Mouse (Mus musculus) lung, adult 2 months (tissue): ENCODE results near the gene Sh3bp5. TPM values are rescaled to one million over a fixed set of nuclear protein-coding genes. Genes with fewer than 3 reads are reported as not detected.

Source experiments
- DNase-seq: peaks from one replicate; pipeline ENCODE4 v3.0.0; 2022
- H3K4me1 ChIP-seq: fragments of 200-500 bp; 2 replicates; pipeline ENCODE4 v1.6.1; 2011; ENCODE audit warnings: low read length; ENCODE audit not compliant: control insufficient read depth, insufficient read depth
- H3K4me3 ChIP-seq: fragments of 200-500 bp; replicated peaks from 2 replicates; pipeline ENCODE3; 2011; ENCODE audit warnings: low read depth, mild to moderate bottlenecking, control low read depth, low read length; ENCODE audit errors: extremely low read depth
- CTCF ChIP-seq: fragments of 200-500 bp; IDR thresholded peaks from 2 replicates; pipeline ENCODE4 v1.5.1; 2011; ENCODE audit warnings: mild to moderate bottlenecking, low read length, control low read depth; ENCODE audit not compliant: insufficient read depth
- POLR2A ChIP-seq: fragments of 200-500 bp; IDR thresholded peaks from 2 replicates; pipeline ENCODE4 v1.6.1; 2011; ENCODE audit warnings: low read depth, mild to moderate bottlenecking, control low read depth, low read length, borderline replicate concordance; ENCODE audit errors: extremely low read depth
- WGBS: fragments of 180-500 bp; shearing (Covaris S2); methylation state at CpG from one replicate; pipeline ENCODE4 v1.1.7; 2018; 5-methylcytosine and 5-hydroxymethylcytosine counted together
- polyA plus RNA-seq: library from polyadenylated mRNA; depleted of rRNA; stranded (reverse); fragments of >200 nt; gene quantifications from 2 replicates; pipeline ENCODE4 v1.2.3, GENCODE M21; 2012

Sh3bp5 gene
- polyA plus RNA-seq, 1 experiment, result 50.1 TPM

- Histone ChIP-seq H3K4me3 (no peak overlapping the region), H3K4me1 (peaks cover 33% of the 10 kb centered on the region)
- 57% methylated on average over 11 of the region's 11 CpGs for WGBS
- no peak for TF ChIP-seq POLR2A
- no peak for TF ChIP-seq CTCF
- DNase-seq, result peak; percentile 3
Measured at GRCm38 (mm10) chr14:31387301-31387981, 48.4 kb downstream of the Sh3bp5 start.

- DNase-seq, result peak; percentile 77
- TF ChIP-seq CTCF (peak; percentile 86), POLR2A (no peak)
- WGBS, result 26% methylated on average over 13 of the region's 13 CpGs
- Histone ChIP-seq H3K4me3 (no peak overlapping the region), H3K4me1 (peaks cover 32% of the 10 kb centered on the region)
Measured at GRCm38 (mm10) chr14:31385977-31386697, 49.7 kb downstream of the Sh3bp5 start.

GRCm38 (mm10) chr14:31385406-31385805 lies 50.5 kb downstream of the Sh3bp5 start:
- H3K4me1 ChIP-seq, result peaks cover 32% of the 10 kb centered on the region
- 86% methylated on average over 5 of the region's 5 CpGs for WGBS
- no peak for TF ChIP-seq CTCF
- no peak for TF ChIP-seq POLR2A
- no peak overlapping the region for H3K4me3 ChIP-seq
- DNase-seq, result peak; percentile 2

- 47% methylated on average over 13 of the region's 13 CpGs for WGBS
- Histone ChIP-seq H3K4me3 (no peak overlapping the region), H3K4me1 (peaks cover 32% of the 10 kb centered on the region)
- DNase-seq, result peak; percentile 18
- TF ChIP-seq POLR2A (no peak), CTCF (no peak)
Measured at GRCm38 (mm10) chr14:31384366-31385323, 51.2 kb downstream of the Sh3bp5 start.

DNA sequence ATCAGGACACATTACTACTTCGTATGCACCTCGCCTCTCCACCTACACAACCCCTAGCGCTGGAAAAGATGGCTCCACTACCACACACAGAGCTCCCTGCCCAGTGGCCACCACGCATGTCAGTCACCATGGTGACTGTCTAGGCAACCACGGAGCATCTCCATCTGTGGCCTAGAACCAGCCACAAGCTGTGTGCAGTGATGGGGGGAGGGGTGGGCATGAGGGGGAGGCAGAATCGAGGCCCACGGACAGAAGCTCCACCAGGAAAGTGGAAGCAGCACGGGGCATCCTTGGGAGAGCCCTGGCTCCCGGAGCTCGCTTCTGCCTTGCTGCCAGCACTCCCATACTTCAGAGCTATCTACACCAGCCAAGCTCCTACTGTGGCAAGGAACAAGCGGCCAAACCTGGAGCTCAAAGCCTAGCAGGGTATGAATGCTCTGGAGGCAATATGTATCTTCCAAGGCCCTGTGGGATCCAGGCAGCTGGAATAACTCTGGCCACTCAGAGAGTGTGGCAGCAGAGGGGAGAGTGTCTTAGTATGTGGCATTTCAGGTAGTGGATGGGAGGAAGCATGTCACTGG lies 52.3 kb downstream of the Sh3bp5 start:
- H3K4me1 ChIP-seq, result peaks cover 30% of the 10 kb centered on the region
- no peak overlapping the region for H3K4me3 ChIP-seq
- TF ChIP-seq POLR2A, result no peak
- TF ChIP-seq CTCF, result no peak
- 86% methylated on average over 11 of the region's 11 CpGs for WGBS
- peak; percentile 2 for DNase-seq

DNA sequence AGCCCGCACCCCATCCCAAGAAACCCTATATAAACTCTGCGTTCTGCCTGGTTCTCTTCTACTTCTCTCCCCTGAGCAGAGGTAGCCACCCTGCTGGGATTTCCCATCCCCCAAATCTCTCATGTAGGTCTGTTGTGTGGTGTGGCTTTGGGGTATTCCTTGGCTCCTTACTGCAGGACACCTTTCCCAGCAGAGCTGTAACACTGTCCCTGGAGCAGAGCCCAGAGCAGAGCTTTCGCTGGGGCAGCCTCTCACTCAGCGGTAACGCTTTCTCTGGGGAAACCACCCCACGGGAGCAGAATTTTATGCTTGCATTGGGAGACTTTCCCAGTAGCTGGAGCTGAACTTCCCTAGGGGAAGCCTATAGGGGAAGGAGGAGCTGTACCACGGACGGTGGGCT lies 53.6 kb downstream of the Sh3bp5 start:
- H3K4me1 ChIP-seq, result peaks cover 20% of the 10 kb centered on the region
- H3K4me3 ChIP-seq, result no peak overlapping the region
- WGBS, result 81% methylated on average over 8 of the region's 8 CpGs
- no peak for DNase-seq
- TF ChIP-seq CTCF (no peak), POLR2A (no peak)

DNA sequence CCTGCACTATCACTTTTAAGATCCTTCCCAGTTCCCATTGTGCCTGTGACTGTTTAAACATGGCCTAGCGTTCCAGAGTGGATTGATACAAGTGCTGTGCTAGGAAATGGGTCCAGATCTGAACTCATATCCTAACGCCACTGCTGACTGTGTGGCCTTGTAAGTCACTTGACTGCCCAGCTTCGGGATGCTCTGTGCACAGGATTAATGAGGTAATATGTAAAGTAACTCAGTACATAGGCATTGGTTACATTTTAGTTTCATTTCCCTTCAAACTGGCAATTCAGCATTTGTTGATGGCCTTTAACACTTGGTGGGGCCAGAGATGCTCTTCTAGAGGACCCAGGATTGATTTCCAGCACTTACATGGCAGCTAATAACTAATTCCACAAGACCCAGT lies 59.5 kb downstream of the Sh3bp5 start:
- 77% methylated on average over 3 of the region's 3 CpGs for WGBS

DNA sequence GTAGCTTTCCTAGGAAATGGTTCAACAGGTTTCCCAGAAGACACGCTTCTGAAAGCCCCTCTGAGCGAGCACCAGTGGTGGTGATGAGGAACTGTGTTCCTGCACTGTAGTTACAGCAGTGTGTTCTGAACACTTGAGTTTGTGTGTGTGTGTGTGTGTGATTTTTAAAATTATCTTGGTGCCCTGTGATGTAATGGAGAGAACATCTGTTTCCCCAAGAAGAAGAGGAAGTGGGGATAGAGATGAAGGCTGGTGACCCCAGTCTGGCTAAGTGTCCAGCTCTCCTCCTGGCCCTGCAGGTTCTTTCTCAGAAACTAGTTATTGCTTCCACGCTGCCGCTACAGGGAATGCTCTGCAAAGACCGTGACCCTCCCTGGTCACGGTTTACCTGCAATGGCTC lies 61.5 kb downstream of the Sh3bp5 start:
- no peaks in the 10 kb centered on the region for H3K4me1 ChIP-seq
- TF ChIP-seq POLR2A (no peak), CTCF (no peak)
- DNase-seq, result no peak
- 83% methylated on average over 6 of the region's 6 CpGs for WGBS
- H3K4me3 ChIP-seq, result no peak overlapping the region

More for the DNA sequence above, 59.5 kb downstream of the Sh3bp5 start:
- no peak overlapping the region for H3K4me3 ChIP-seq
- no peak for DNase-seq
- H3K4me1 ChIP-seq, result no peaks in the 10 kb centered on the region
- TF ChIP-seq POLR2A (no peak), CTCF (no peak)

DNA sequence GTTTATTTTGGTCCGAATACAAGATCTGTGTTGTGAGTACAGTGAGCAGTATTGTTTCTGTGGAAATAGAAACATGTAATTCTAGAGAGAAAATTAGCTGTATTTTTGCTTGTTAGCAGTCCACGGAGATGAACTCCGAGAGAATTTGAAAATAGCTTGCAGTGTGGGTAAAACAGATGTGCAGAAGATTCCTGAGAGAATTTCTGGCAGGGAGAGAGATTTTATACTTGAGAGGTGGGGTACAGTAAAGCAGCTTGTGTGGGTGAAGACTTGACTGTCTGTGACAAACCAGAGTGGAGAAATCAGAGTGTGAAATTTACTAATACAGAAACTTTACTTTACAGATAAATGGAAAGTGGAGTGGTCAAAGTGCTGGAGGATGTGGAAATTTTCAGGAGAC lies 66.5 kb downstream of the Sh3bp5 start:
- 71% methylated on average over 3 of the region's 3 CpGs for WGBS
- TF ChIP-seq POLR2A (no peak), CTCF (no peak)
- H3K4me1 ChIP-seq, result no peaks in the 10 kb centered on the region
- DNase-seq, result no peak
- H3K4me3 ChIP-seq, result no peak overlapping the region
